Mouse (Mus musculus): ENCODE data around the gene Cadm1.

DNA sequence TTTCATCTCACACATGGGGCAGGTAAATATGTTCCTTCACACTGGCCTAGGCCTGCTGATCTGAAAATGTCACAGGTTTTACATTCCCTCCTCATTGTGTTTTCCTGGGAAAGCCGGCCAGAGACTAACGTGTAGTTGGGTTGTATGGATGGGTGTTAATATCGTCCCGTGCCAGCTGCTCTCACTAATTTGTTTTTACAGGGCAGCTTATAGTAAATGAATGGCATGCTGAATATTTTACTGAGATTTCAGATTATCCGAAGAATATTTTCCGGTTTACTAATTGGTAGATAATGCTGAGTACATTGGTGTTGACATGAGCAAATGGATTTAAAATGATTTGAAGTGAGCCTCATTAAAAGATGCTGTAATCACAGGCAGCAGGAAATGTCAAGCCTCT, 37.9 kb downstream of the Cadm1 start:
- TF ChIP-seq POLR2A (IDR thresholded peaks at IDR 0.05; ENCODE audit: borderline replicate concordance, control insufficient read depth, low read depth, low read length) (no peak), CTCF (IDR thresholded peaks at IDR 0.05; ENCODE audit: control insufficient read depth, insufficient read depth, low read length) (no peak)
